Mouse (Mus musculus) liver, postnatal 0 days (tissue): Measurements from ENCODE around the gene Akap8l. TPM values are rescaled to one million over a fixed set of nuclear protein-coding genes. Genes with fewer than 3 reads are reported as not detected.
A peak's percentile ranks its signal among the peaks of the same experiment; 100 is the strongest.

ENCODE experiments used
- ATAC-seq: fragments of 200-750 bp; cut with Nextera tagmentation; 2 replicates; pipeline ENCODE4 v1.8.0; 2017; ENCODE audit warnings: mild to moderate bottlenecking, moderate library complexity
- DNase-seq: peaks from one replicate; pipeline ENCODE4 v3.0.0-alpha.2; 2016
- H3K27ac ChIP-seq: fragments of 300-500 bp; sonication (generic); 2 replicates; pipeline ENCODE4 v1.5.1; 2014; ENCODE audit warnings: antibody characterized with exemption, moderate library complexity, mild to moderate bottlenecking, low read depth
- H3K27me3 ChIP-seq: fragments of 300-500 bp; sonication (generic); 2 replicates; pipeline ENCODE4 v1.6.1; 2014; ENCODE audit warnings: low read length, control low read depth, mixed read lengths; ENCODE audit not compliant: insufficient read depth
- H3K36me3 ChIP-seq: fragments of 300-500 bp; sonication (generic); replicated peaks from 2 replicates; pipeline ENCODE4 v1.6.1; 2014; ENCODE audit warnings: mild to moderate bottlenecking, control low read depth, low read length, moderate library complexity, mixed read lengths; ENCODE audit not compliant: insufficient read depth
- H3K4me1 ChIP-seq: fragments of 300-500 bp; sonication (generic); 2 replicates; pipeline ENCODE4 v1.6.1; 2014; ENCODE audit warnings: antibody characterized with exemption, mild to moderate bottlenecking, control low read depth; ENCODE audit not compliant: insufficient read depth
- H3K4me2 ChIP-seq: fragments of 300-500 bp; sonication (generic); 2 replicates; pipeline ENCODE4 v1.6.1; 2014; ENCODE audit warnings: low read depth, mild to moderate bottlenecking, low read length, moderate library complexity, mixed read lengths
- H3K4me3 ChIP-seq: fragments of 300-500 bp; sonication (generic); 2 replicates; pipeline ENCODE4 v1.5.1; 2014; ENCODE audit warnings: low read depth, low read length
- H3K9ac ChIP-seq: fragments of 300-500 bp; sonication (generic); replicated peaks from 2 replicates; pipeline ENCODE4 v1.6.1; 2014; ENCODE audit warnings: mild to moderate bottlenecking, moderate library complexity
- H3K9me3 ChIP-seq: fragments of 300-500 bp; sonication (generic); 2 replicates; pipeline ENCODE4 v1.6.1; 2016; ENCODE audit warnings: mild to moderate bottlenecking, control low read depth, low read length, mixed read lengths
- CTCF ChIP-seq: sonication (generic); IDR thresholded peaks from 2 replicates; pipeline ENCODE4 v1.5.1; 2016; ENCODE audit warnings: antibody characterized with exemption, low read depth
- EP300 ChIP-seq: IDR thresholded peaks from 2 replicates; pipeline ENCODE4 v1.6.1; 2016; ENCODE audit warnings: antibody characterized with exemption, low read depth, mild to moderate bottlenecking
- WGBS: fragments of 180-500 bp; shearing (Covaris S2); extraction: QIAGEN DNeasy Blood & Tissue Kit; methylation state at CpG from one replicate; pipeline ENCODE4 v1.1.7; 2014; ENCODE audit not compliant: insufficient replicate concordance; 5-methylcytosine and 5-hydroxymethylcytosine counted together
- polyA plus RNA-seq: library from polyadenylated mRNA; unstranded; fragments of >200 nt; fragmentation: Nextera tagmentation; extraction: Ambion mirVana; gene quantifications from 2 replicates; pipeline ENCODE4 v1.2.1, GENCODE M21; 2015

Akap8l gene
- polyA plus RNA-seq = 21.5 and 23.8 TPM in 2 replicates

DNA sequence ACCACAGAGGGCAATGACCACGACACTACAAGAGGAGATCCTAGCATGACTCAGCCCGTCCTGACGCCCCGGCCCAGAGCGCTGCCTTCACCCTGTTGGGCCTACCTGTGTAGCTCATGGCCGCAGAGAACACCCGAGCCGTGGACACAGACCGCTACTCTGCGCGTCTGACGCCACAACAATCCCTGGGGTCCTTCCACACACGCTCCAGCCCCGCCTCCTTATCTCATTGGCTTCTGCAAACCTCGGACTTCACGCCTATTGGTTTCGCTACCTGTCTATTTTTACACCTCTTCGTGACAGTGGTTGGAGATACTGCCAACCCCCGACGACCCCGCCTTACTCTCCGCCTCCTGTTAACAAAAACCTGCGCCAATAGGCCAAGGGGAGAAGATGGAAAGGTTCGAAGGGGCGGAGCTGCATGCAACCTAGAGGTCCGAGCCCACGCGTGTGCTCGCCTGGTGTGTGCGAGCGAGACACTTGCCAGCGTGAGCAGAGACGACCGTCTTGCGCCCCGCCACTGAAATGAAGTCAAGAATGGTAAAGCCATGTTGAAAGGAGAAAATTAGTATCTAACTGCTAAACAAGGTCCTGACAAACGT lies at the start of gene Akap8l:
Gene Akap8l (minus strand): TSS at position 226 of the 602 bp plus-strand sequence.
- peak within 1 kb of the TSS; percentile 98 for H3K4me2 ChIP-seq
- peak within 1 kb of the TSS; percentile 73 for H3K4me3 ChIP-seq
- peak within 1 kb of the TSS; percentile 92 for H3K27ac ChIP-seq
- peak; percentile 94 for DNase-seq
- no peaks in the 10 kb centered on the region for H3K9me3 ChIP-seq
- peaks cover 14% of the 10 kb centered on the region for H3K36me3 ChIP-seq
- peak within 1 kb of the TSS; percentile 90 for H3K9ac ChIP-seq
- peaks cover 12% of the 10 kb centered on the region for H3K4me1 ChIP-seq
- WGBS = under 1% methylated on average over 35 of the region's 37 CpGs
- peak; percentile 75 for TF ChIP-seq EP300
- TF ChIP-seq CTCF = 0 out of 2 replicates have a peak, but pooled peaks have one; percentile 1
- peak; percentile 95 for ATAC-seq
- H3K27me3 ChIP-seq = no peaks in the 10 kb centered on the region

DNA sequence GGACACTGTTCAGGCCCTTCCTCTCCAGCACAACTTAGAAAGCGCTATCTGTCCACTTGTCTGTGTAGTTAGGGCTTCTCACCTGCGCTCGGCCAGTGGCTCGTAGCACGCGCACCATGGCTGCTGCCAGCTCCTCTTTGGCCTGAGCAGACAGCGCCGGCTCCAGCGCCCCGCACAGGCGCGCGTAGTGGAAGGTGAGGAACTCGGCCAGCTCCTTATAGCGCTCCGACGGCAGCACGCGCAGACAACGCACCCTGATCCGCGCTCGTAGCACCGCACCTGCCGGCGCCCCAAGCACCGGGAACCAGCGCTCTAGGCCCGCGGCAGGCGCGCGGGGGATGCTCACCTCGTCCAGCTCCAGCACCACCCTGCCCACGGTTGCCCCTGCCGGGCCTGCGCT lies 45.9 kb upstream of the Akap8l start:
- peaks cover 13% of the 10 kb centered on the region for H3K27me3 ChIP-seq
- WGBS = 65% methylated on average over 37 of the region's 37 CpGs
- no peak for TF ChIP-seq EP300
- TF ChIP-seq CTCF = no peak
- no peak overlapping the region for H3K27ac ChIP-seq
- DNase-seq (no peak), ATAC-seq (no peak)
- no peak overlapping the region for H3K4me3 ChIP-seq
- no peaks in the 10 kb centered on the region for H3K9me3 ChIP-seq
- 0 out of 2 replicates have a peak, but pooled peaks cover 2% of the 10 kb centered on the region for H3K36me3 ChIP-seq
- no peak overlapping the region for H3K9ac ChIP-seq
- H3K4me2 ChIP-seq = 0 out of 2 replicates have a peak overlapping the region, but pooled peaks have one; percentile 13
- H3K4me1 ChIP-seq = peaks cover 5% of the 10 kb centered on the region; the same call in 1 of the 2 replicates

DNA sequence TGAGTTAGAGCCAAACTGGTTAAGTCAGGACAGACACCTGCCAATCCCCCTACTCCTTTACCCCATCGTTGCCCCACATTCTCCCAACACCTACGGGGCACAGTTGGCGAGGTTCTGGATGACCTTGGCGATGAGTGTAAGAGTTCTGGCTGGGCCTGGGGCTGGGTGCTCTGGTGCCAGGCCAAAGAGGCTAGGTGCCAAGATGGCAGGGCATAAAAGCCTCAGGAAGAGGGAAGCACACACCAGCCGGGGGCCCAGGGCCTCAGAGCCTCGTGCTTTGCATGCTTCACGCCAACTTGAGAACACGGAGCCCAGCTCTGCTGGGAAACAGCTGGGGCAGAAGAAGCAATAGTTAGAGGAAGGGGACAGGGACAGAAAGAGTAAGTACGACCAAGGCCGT lies 43.5 kb upstream of the Akap8l start:
- 0 out of 2 replicates have a peak, but pooled peaks cover under 1% of the 10 kb centered on the region for H3K36me3 ChIP-seq
- no peak overlapping the region for H3K9ac ChIP-seq
- H3K4me3 ChIP-seq = no peak overlapping the region
- no peak for TF ChIP-seq CTCF
- TF ChIP-seq EP300 = no peak
- DNase-seq (no peak), ATAC-seq (no peak)
- no peaks in the 10 kb centered on the region for H3K9me3 ChIP-seq
- 74% methylated on average over 10 of the region's 10 CpGs for WGBS
- H3K27me3 ChIP-seq = peaks cover 13% of the 10 kb centered on the region
- H3K27ac ChIP-seq = no peak overlapping the region
- H3K4me2 ChIP-seq = no peak overlapping the region
- H3K4me1 ChIP-seq = 0 out of 2 replicates have a peak, but pooled peaks cover 3% of the 10 kb centered on the region

DNA sequence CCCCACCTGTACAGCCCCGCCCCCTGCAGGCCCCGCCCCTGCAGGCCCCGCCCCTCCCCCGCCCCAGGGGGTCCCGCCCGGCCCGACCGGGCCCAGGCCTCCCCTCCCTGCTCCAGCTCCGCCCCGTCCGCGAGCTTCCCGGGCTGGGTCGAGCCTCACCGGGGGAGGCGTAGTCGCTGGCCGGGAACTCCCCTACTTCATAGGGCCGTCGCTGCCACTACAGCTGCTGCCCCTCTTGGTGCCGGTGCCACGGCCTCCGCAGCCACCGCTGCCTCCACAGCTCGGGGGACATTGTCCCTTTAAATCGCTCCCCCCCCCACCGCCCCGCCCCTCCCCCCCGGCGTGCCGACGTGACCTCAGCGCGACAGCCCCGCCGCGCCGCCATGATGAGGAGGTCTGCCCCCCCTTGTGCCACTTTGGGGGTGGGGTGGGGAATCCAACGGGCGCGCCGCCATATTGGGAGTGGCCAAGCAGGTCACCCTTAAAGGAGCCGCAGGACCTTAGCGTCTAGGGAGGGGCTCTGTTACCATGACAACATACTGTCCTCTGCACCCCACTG lies 38.8 kb upstream of the Akap8l start, which contains the start of gene Wiz:
Gene Wiz (minus strand): TSS at position 339 of the 559 bp plus-strand sequence.
- peak; percentile 95 for DNase-seq
- WGBS = under 1% methylated on average over 18 of the region's 44 CpGs
- ATAC-seq = peak; percentile 89

DNA sequence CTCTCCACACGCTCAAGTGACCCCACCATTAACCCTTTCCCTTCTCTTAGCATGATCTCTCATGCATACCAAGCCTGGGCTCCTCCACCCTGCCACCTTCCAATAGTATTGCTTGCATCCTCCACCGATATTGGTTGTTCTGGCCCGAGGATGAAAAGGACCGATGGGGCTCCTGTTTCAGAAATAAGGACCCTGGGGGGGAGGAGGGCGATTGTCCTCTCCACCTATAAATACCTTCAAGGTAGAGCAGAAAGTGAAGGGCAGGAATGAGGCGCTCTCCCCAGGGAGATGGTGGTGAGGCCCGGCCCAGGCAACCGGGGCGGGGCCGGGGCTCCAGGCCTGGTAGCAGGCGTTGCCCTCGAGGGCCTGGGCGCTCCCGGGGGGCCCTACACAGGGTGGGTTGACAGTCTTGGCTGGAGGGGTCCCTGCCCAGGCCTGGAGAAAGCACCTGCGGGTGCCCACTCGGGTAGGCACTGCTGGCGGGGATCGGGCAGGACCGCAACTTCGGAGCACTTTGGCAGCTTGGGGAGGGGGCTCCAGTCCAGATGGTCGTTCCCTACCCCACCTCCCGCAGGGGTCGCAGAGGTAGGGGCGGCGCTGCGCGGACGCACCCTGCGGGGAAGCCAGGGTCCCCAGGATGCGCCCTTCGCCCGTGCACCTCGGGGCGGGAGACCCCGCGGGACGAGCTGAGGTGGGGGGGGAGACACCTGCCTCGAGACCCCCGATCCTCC lies 38.1 kb upstream of the Akap8l start:
- 2% methylated on average over 27 of the region's 39 CpGs for whole genome bisulfite sequencing
- DNase-seq (peak; percentile 60), ATAC-seq (peak; percentile 40)
- no peaks in the 10 kb centered on the region for H3K27me3 ChIP-seq
- peak overlapping the region; percentile 80 for H3K27ac ChIP-seq
- no peaks in the 10 kb centered on the region for H3K36me3 ChIP-seq
- H3K4me2 ChIP-seq = peak overlapping the region; percentile 100
- TF ChIP-seq EP300 (no peak), CTCF (no peak)
- peak overlapping the region; percentile 80 for H3K9ac ChIP-seq
- H3K4me1 ChIP-seq = peaks cover 12% of the 10 kb centered on the region; the same call in 1 of the 2 replicates
- H3K9me3 ChIP-seq = no peaks in the 10 kb centered on the region
- peak overlapping the region; percentile 75 for H3K4me3 ChIP-seq

More for the DNA sequence above, 38.8 kb upstream of the Akap8l start, which contains the start of gene Wiz:
- Histone ChIP-seq H3K36me3 (no peaks in the 10 kb centered on the region), H3K9me3 (no peaks in the 10 kb centered on the region), H3K4me3 (peak within 1 kb of the TSS; percentile 75), H3K27ac (peak within 1 kb of the TSS; percentile 80), H3K4me2 (peak within 1 kb of the TSS; percentile 100), H3K9ac (peak within 1 kb of the TSS; percentile 80), H3K4me1 (peaks cover 12% of the 10 kb centered on the region; the same call in 1 of the 2 replicates), H3K27me3 (no peaks in the 10 kb centered on the region)
- TF ChIP-seq EP300 (no peak), CTCF (no peak)

DNA sequence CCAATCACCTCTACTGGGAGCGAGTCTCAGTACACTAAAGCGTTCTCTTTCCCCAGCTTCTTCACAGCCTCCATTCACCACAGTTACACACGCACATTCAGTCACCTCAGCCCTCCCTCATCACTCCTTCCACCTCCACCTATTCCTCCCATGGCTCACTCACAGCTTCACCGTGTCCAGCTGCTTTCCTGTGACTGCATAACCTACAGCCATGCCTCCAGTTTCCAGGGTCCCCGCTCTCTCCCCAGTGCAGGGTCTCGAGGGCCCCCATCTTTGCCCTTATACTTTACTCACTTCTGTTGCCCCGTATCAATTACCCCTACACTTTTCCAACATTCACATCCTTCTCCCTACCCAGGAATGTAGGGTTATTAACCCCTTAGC lies 37.6 kb upstream of the Akap8l start:
- peak overlapping the region; percentile 80; the same call in 1 of the 2 replicates for H3K9ac ChIP-seq
- peak overlapping the region; percentile 100 for H3K4me2 ChIP-seq
- ATAC-seq (no peak), DNase-seq (peak; percentile 10)
- H3K4me3 ChIP-seq = peak overlapping the region; percentile 75
- TF ChIP-seq EP300 (no peak), CTCF (no peak)
- H3K9me3 ChIP-seq = no peaks in the 10 kb centered on the region
- no peaks in the 10 kb centered on the region for H3K36me3 ChIP-seq
- H3K27me3 ChIP-seq = no peaks in the 10 kb centered on the region
- 65% methylated on average over 7 of the region's 7 CpGs for WGBS
- H3K27ac ChIP-seq = no peak overlapping the region
- peaks cover 12% of the 10 kb centered on the region; the same call in 1 of the 2 replicates for H3K4me1 ChIP-seq
